Mouse (Mus musculus): ENCODE data around the gene A530016L24Rik. TPM values are rescaled to one million over a fixed set of nuclear protein-coding genes. Genes with fewer than 3 reads are reported as not detected.

Gene A530016L24Rik
- total RNA-seq, 2 experiments from 2014 or later = 0.96 to 1.3 TPM

DNA sequence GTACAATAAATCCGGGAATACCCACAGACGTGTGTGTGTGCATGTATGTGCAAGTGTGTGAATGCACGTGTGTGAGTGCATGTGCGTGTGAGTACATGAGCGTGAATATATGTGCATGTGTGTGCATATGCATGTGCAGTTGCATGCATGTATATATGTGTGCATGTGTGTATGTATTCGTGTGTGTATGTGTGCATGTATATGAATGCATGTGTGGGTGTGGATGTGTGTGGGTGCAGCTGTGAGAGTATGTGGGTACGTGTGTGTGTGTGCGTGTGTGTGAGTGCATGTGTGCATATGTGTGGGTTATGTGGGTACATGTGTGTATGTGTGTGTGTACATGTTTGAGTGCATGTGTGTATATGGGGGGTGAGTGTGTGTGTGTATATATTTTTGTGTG is 56.9 kb downstream of the A530016L24Rik start:
- no peak for DNase-seq (ENCODE audit: low spot score in 2 of 2)

DNA sequence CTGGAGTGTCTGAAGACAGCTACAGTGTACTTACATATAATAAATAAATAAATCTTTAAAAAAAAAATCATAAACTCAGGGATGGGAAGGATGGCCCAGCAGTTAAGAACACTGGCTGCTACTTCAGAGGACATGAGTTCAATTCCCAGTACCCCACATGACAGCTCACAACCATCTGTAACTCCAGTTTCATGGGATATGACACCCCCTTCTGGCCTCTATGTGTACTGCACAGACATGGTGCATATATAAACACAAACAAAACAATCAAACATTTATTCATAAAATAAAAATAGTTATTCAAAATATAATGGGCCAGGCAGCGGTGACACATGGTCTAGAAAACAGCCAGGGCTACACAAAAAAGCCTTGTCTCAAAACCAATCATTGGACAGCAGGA is 60.0 kb downstream of the A530016L24Rik start:
- DNase-seq (ENCODE audit: low spot score in 2 of 2) = no peak

Other genes with a start within 250 kb of the A530016L24Rik start
- gene Tmem179, start 27.3 kb downstream of the A530016L24Rik start, total RNA-seq (2021) = 100 to 1,000 TPM; 108 to 118 TPM
- gene Inf2, start 99.3 kb downstream of the A530016L24Rik start, total RNA-seq (2021) = 10 to 100 TPM; 80.9 to 91.4 TPM
- 1 to 10 TPM; 2.1 to 2.4 TPM for gene Adssl1, start 130.6 kb downstream of the A530016L24Rik start, total RNA-seq (2021)
- 10 to 100 TPM; 17.0 to 19.5 TPM for gene Siva1, start 155.2 kb downstream of the A530016L24Rik start, total RNA-seq (2021)
- gene Akt1, start 185.4 kb downstream of the A530016L24Rik start, total RNA-seq (2021) = 100 to 1,000 TPM; 182 to 185 TPM
- gene Zbtb42, start 189.4 kb downstream of the A530016L24Rik start, total RNA-seq (2021) = under 1 TPM; 0.33 to 0.80 TPM
- gene Cep170b, start 231.0 kb downstream of the A530016L24Rik start, total RNA-seq (2021) = 100 to 1,000 TPM; 180 to 199 TPM

Measured in layer of hippocampus, postnatal 10 days (tissue).